Mouse (Mus musculus): ENCODE measurements around the gene Ifna12.
"Not testable (repeated sequence)": the region's sequence is repeated elsewhere in the genome, so short reads cannot be mapped to it uniquely, and the experiment has no call there.

Gene Ifna12

GRCm38 (mm10) chr4:88603276-88603675 lies at the start of gene Ifna12:
Ifna12 (minus strand) TSS chr4:88603376.
- DNase-seq (ENCODE audit: low read depth, low spot score) = no peak

GRCm38 (mm10) chr4:88644359-88644758 lies 41.2 kb upstream of the Ifna12 start, which contains the start of gene Ifna13:
Ifna13 (minus strand) TSS chr4:88644459.
- no peak for DNase-seq (ENCODE audit: low read depth, low spot score)

GRCm38 (mm10) chr4:88642526-88642925 lies 39.4 kb upstream of the Ifna12 start:
- no peak for DNase-seq (ENCODE audit: low read depth, low spot score)

GRCm38 (mm10) chr4:88641077-88641831 lies 38.1 kb upstream of the Ifna12 start:
- peak; percentile 100 for DNase-seq (ENCODE audit: low read depth, low spot score)

- no peak for DNase-seq (ENCODE audit: low read depth, low spot score)
Observed at GRCm38 (mm10) chr4:88640704-88641076, 37.5 kb upstream of the Ifna12 start.

- DNase-seq (ENCODE audit: low read depth, low spot score) = no peak
Observed at GRCm38 (mm10) chr4:88634311-88634710, 31.1 kb upstream of the Ifna12 start, which contains the start of gene C87499. C87499 (minus strand) TSS chr4:88634411.

GRCm38 (mm10) chr4:88592285-88592684 lies 10.9 kb downstream of the Ifna12 start, which contains the start of gene Ifna9:
Ifna9 (minus strand) TSS chr4:88592385.
- DNase-seq (ENCODE audit: low read depth, low spot score) = no peak

GRCm38 (mm10) chr4:88571698-88572097 lies 31.5 kb downstream of the Ifna12 start, which contains the start of gene Ifna14:
Ifna14 (minus strand) TSS chr4:88571798.
- DNase-seq (ENCODE audit: low read depth, low spot score) = no peak

- no peak for DNase-seq (ENCODE audit: low read depth, low spot score)
Observed at GRCm38 (mm10) chr4:88561791-88562190, 41.4 kb downstream of the Ifna12 start.

GRCm38 (mm10) chr4:88558145-88558544 lies 45.0 kb downstream of the Ifna12 start, which contains the start of gene Ifna15:
Ifna15 (minus strand) TSS chr4:88558245.
- DNase-seq (ENCODE audit: low read depth, low spot score) = not testable (repeated sequence)
